ENCODE assay signal across 9 mouse cellular contexts in the genomic region with DNA sequence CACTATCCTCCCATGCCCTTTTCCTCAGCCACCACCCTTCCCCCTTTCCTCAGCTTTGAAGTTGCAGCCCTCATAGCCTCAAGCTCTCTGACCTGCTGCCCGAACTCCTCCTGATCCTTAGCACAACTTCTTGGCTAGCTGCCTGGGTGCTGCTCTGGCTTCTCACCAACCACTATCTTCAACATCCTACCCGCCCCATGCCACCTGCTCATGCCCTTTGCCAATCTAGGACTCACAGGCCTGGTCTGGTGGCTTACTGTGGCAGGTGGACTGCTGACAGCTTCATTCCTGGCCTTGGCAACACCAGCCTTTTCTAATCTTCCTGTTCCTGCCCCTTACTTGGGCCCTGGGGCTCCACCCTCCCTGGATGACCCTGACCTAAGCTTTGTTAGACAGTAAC. TPM values are rescaled to one million over a fixed set of nuclear protein-coding genes. Genes with fewer than 3 reads are reported as not detected.
DNase-seq lines count a peak whose midpoint lies in the region; ATAC-seq lines count a peak whose summit lies in the region.
"Had no signal": no experiment of that assay in that cellular context is flagged by ENCODE, and none has a peak within 500 bp of the region (broad histone marks: within the 10 kb centered on the region; RNA-seq: fewer than 3 reads in every experiment).

No protein-coding gene starts in this region.

- H3K27ac ChIP-seq in liver, embryonic 15.5 days (replicated peaks), result peak overlapping the region; percentile 15; the same call in 1 of the 2 replicates
- no peak overlapping the region for H3K27ac ChIP-seq in liver, embryonic 12.5 days
- H3K27ac ChIP-seq: liver, embryonic 14.5 days; neural tube, embryonic 12.5 days had no signal

- H3K4me2 ChIP-seq in liver, embryonic 15.5 days, result no peak overlapping the region
- H3K4me2 ChIP-seq in liver, embryonic 12.5 days, result no peak overlapping the region
- H3K4me2 ChIP-seq: neural tube, embryonic 12.5 days had no signal

- peak; percentile 88 for DNase-seq in cerebellum, adult 9-10 months
- peak; percentile 62 to 66 for DNase-seq in heart, adult 9 months (ENCODE audit: low spot score in 2 of 2)
- DNase-seq in skeletal muscle tissue, adult 2 months (ENCODE audit: low read depth, low spot score), result peak; percentile 94
- no peak for DNase-seq in urinary bladder, postnatal 10 days (ENCODE audit: low spot score)

- peaks cover 16% of the 10 kb centered on the region for H3K4me1 ChIP-seq in liver, embryonic 15.5 days (replicated peaks)
- peaks cover 20% of the 10 kb centered on the region for H3K4me1 ChIP-seq in liver, embryonic 12.5 days
- H3K4me1 ChIP-seq: neural tube, embryonic 12.5 days had no signal

- no peaks in the 10 kb centered on the region for H3K27me3 ChIP-seq in liver, embryonic 15.5 days
- H3K27me3 ChIP-seq in liver, embryonic 12.5 days (replicated peaks), result no peaks in the 10 kb centered on the region
- H3K27me3 ChIP-seq: neural tube, embryonic 12.5 days had no signal

- H3K36me3 ChIP-seq in liver, embryonic 15.5 days (replicated peaks), result peaks cover 98% of the 10 kb centered on the region
- peaks cover 100% of the 10 kb centered on the region for H3K36me3 ChIP-seq in liver, embryonic 12.5 days

- H3K9ac ChIP-seq in liver, embryonic 15.5 days, result no peak overlapping the region
- no peak overlapping the region for H3K9ac ChIP-seq in liver, embryonic 12.5 days
- H3K9ac ChIP-seq: liver, embryonic 14.5 days; neural tube, embryonic 12.5 days had no signal

- WGBS in liver, embryonic 15.5 days (ENCODE audit: insufficient replicate concordance), result 59% methylated on average over 2 of the region's 2 CpGs
- 74% methylated on average over 2 of the region's 2 CpGs for WGBS in liver, embryonic 12.5 days (ENCODE audit: insufficient replicate concordance)

- H3K4me3 ChIP-seq in liver, embryonic 15.5 days (replicated peaks), result no peak overlapping the region
- H3K4me3 ChIP-seq in liver, embryonic 12.5 days, result no peak overlapping the region
- H3K4me3 ChIP-seq: neural tube, embryonic 12.5 days had no signal

- no peaks in the 10 kb centered on the region for H3K9me3 ChIP-seq in liver, embryonic 15.5 days (replicated peaks)
- no peaks in the 10 kb centered on the region for H3K9me3 ChIP-seq in liver, embryonic 12.5 days (replicated peaks)
- H3K9me3 ChIP-seq: neural tube, embryonic 12.5 days had no signal

- 0 out of 2 replicates have a peak, but pooled peaks have one; percentile 13 for ATAC-seq in liver, embryonic 15.5 days (ENCODE audit: insufficient read depth)
- no peak for ATAC-seq in liver, embryonic 12.5 days
- ATAC-seq in CD4-positive, CD25-positive, alpha-beta regulatory T cell, adult 4 months, result no peak

RNA-seq across cellular contexts. Expression of gene Igflr1, which starts 7.7 kb away (rescaled TPM):
- polyA plus RNA-seq in liver, embryonic 15.5 days (2015; fragmentation: Nextera tagmentation; extraction: Ambion mirVana), result 2.3 and 2.8 TPM in 2 replicates
- 3.0 and 3.9 TPM in 2 replicates for polyA plus RNA-seq in liver, embryonic 12.5 days (2016; fragmentation: Nextera tagmentation; extraction: Ambion mirVana)
- polyA plus RNA-seq in CD4-positive, CD25-positive, alpha-beta regulatory T cell, adult 4 months (2017; shearing (Covaris generic)), result 100 to 1,000 TPM; 210 to 244 TPM

RNA-seq across cellular contexts. Expression of gene Psenen, which starts 9.5 kb away (rescaled TPM):
- polyA plus RNA-seq in liver, embryonic 15.5 days (2015; fragmentation: Nextera tagmentation; extraction: Ambion mirVana), result 60.6 and 65.5 TPM in 2 replicates
- polyA plus RNA-seq in liver, embryonic 12.5 days (2016; fragmentation: Nextera tagmentation; extraction: Ambion mirVana), result 83.3 and 87.9 TPM in 2 replicates
- polyA plus RNA-seq in CD4-positive, CD25-positive, alpha-beta regulatory T cell, adult 4 months (2017; shearing (Covaris generic)), result 100 to 1,000 TPM; 314 to 323 TPM

RNA-seq across cellular contexts. Expression of gene Gm49396, which starts 9.8 kb away (rescaled TPM):
- polyA plus RNA-seq in liver, embryonic 15.5 days (2015; fragmentation: Nextera tagmentation; extraction: Ambion mirVana), result 3.4 and 4.1 TPM in 2 replicates
- 5.8 and 6.7 TPM in 2 replicates for polyA plus RNA-seq in liver, embryonic 12.5 days (2016; fragmentation: Nextera tagmentation; extraction: Ambion mirVana)
- 100 to 1,000 TPM in 1 of 2 experiments, 10 to 100 TPM in 1; 85.4 to 105 TPM for polyA plus RNA-seq in CD4-positive, CD25-positive, alpha-beta regulatory T cell, adult 4 months (2017; shearing (Covaris generic))

RNA-seq across cellular contexts. Expression of gene U2af1l4, which starts 9.9 kb away (rescaled TPM):
- 32.4 and 35.4 TPM in 2 replicates for polyA plus RNA-seq in liver, embryonic 15.5 days (2015; fragmentation: Nextera tagmentation; extraction: Ambion mirVana)
- polyA plus RNA-seq in liver, embryonic 12.5 days (2016; fragmentation: Nextera tagmentation; extraction: Ambion mirVana), result 51.9 and 55.1 TPM in 2 replicates
- polyA plus RNA-seq in CD4-positive, CD25-positive, alpha-beta regulatory T cell, adult 4 months (2017; shearing (Covaris generic)), result 10 to 100 TPM; 46.5 to 62.1 TPM

RNA-seq across cellular contexts. Expression of gene Lin37, which starts 13.3 kb away (rescaled TPM):
- polyA plus RNA-seq in liver, embryonic 15.5 days (2015; fragmentation: Nextera tagmentation; extraction: Ambion mirVana), result 23.4 and 26.1 TPM in 2 replicates
- polyA plus RNA-seq in liver, embryonic 12.5 days (2016; fragmentation: Nextera tagmentation; extraction: Ambion mirVana), result 30.3 and 31.4 TPM in 2 replicates
- polyA plus RNA-seq in CD4-positive, CD25-positive, alpha-beta regulatory T cell, adult 4 months (2017; shearing (Covaris generic)), result 100 to 1,000 TPM; 101 to 104 TPM

Comparison
In these comparisons a context has a peak if more than half of its experiments do, and no peak if none do; other contexts are left out.
1. RNA of gene Igflr1, which starts 7.7 kb away (polyA plus RNA-seq): 210 to 244 TPM in CD4-positive, CD25-positive, alpha-beta regulatory T cell, adult 4 months; 3.0 to 3.9 TPM in liver, embryonic 12.5 days and 2.3 to 2.8 TPM in liver, embryonic 15.5 days; every median in the first group is over 10 times any median in the second.
2. RNA of gene Gm49396, which starts 9.8 kb away (polyA plus RNA-seq): 85.4 to 105 TPM in CD4-positive, CD25-positive, alpha-beta regulatory T cell, adult 4 months; 5.8 to 6.7 TPM in liver, embryonic 12.5 days and 3.4 to 4.1 TPM in liver, embryonic 15.5 days; every median in the first group is over 10 times any median in the second.